Mouse (Mus musculus): ENCODE measurements around the gene Rab11fip4. TPM values are rescaled to one million over a fixed set of nuclear protein-coding genes. Genes with fewer than 3 reads are reported as not detected.

The Rab11fip4 gene
- polyA plus RNA-seq, 1 experiment: 40.8 TPM

DNA sequence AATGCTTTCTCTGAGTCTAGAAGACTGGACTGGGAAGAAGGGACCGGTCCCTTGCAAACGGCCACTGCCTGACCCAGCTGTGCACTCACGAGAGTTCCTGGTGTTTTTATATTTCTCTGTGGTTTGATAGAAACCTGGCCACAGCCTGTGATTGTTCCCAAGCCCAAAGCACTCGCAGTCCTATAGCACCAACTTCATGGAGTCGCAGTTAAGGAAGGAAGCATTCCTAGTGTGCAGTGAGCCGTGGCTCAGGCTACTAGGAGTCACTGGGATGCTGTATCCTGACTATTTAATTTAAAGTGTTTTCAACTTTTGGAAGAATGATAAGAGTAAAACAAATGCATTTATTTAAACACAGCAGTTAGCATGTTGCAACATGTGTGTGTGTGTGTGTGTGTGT is 39.5 kb downstream of the Rab11fip4 start:
- 0 out of 2 replicates have a peak, but pooled peaks cover 3% of the 10 kb centered on the region for H3K4me1 ChIP-seq (ENCODE audit: control insufficient read depth, insufficient read depth, low read length)
- H3K4me3 ChIP-seq (ENCODE audit: insufficient read depth, low read depth, low read length): no peak overlapping the region
- 21% methylated on average over 6 of the region's 6 CpGs for WGBS
- H3K36me3 ChIP-seq (ENCODE audit: control insufficient read depth, insufficient read depth, low read length): no peaks in the 10 kb centered on the region
- no peak for TF ChIP-seq POLR2A (IDR thresholded peaks at IDR 0.05; ENCODE audit: low read depth, low read length)
- no peak for TF ChIP-seq CTCF (conservative IDR thresholded peaks at IDR 0.05; ENCODE audit: insufficient read depth, insufficient read length, low read depth, low read length)
- DNase-seq: peak; percentile 38
- peak overlapping the region; percentile 37 for H3K27ac ChIP-seq (ENCODE audit: insufficient read depth, low read depth, low read length)
- no peaks in the 10 kb centered on the region for H3K27me3 ChIP-seq (replicated peaks; ENCODE audit: control insufficient read depth, insufficient read depth, low read length)

DNA sequence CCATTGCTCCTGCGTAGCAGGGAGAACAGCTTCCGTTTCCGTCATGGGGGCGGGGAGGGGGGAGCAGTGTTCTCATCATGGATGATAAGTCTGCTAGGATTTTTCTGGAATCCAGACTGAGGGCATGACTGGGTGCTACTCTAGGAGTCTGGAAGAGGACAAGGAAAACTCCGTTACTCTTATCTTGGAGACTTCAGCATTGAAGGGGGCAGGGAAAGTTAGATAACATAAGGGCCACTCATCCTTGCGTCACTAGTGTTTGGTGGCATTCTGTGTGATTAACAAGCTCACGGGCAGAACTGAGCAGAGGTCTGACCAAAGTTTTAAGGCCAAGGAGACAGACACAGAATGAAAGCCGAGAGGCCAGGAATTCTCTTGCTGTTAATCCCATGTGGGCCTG is 42.4 kb downstream of the Rab11fip4 start:
- TF ChIP-seq POLR2A (IDR thresholded peaks at IDR 0.05; ENCODE audit: low read depth, low read length): no peak
- no peak for TF ChIP-seq CTCF (conservative IDR thresholded peaks at IDR 0.05; ENCODE audit: insufficient read depth, insufficient read length, low read depth, low read length)
- Histone ChIP-seq H3K27ac (ENCODE audit: insufficient read depth, low read depth, low read length) (no peak overlapping the region), H3K27me3 (replicated peaks; ENCODE audit: control insufficient read depth, insufficient read depth, low read length) (no peaks in the 10 kb centered on the region), H3K36me3 (ENCODE audit: control insufficient read depth, insufficient read depth, low read length) (no peaks in the 10 kb centered on the region), H3K4me3 (ENCODE audit: insufficient read depth, low read depth, low read length) (no peak overlapping the region), H3K4me1 (ENCODE audit: control insufficient read depth, insufficient read depth, low read length) (0 out of 2 replicates have a peak, but pooled peaks cover 3% of the 10 kb centered on the region)
- 89% methylated on average over 8 of the region's 8 CpGs for WGBS
- DNase-seq: no peak

DNA sequence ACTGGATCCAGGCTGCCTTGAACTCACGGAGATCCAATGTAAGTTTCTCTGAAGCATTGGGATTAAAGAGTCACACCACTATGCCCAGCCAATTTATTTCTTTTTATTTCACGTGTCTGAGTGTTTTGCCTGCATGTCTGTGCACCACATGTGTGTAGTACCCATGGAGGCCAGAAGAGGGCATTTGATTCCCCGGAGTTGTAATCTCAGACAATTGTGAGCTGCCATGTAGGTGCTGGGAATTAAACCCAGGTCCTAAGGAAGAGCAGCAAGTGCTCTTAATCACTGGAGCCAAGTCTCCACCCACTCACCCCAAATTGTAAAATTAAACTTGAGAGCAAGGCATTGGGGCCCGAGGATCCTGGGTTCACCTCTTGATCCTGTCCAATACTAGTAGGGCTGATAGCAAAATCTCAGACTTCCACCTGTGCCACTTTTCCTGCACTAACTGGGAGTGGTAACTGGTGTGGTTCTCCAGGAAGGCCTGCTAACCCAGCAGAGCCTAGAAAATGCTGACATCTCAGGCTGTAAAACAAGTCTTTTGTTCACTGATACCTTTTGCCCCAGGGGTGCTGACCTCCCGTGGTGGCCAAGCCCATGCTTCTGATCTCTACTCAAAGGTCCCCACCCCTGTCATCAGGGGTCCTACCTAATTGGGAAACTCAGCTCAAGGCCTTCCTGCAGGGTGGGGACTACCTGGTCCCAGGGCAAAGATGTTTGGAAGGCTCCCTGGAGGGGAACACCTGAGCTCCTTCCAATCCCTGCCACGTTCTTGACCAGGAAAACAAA is 44.8 kb downstream of the Rab11fip4 start:
- H3K4me1 ChIP-seq (ENCODE audit: control insufficient read depth, insufficient read depth, low read length): no peaks in the 10 kb centered on the region
- no peaks in the 10 kb centered on the region for H3K27me3 ChIP-seq (replicated peaks; ENCODE audit: control insufficient read depth, insufficient read depth, low read length)
- no peak overlapping the region for H3K4me3 ChIP-seq (ENCODE audit: insufficient read depth, low read depth, low read length)
- no peaks in the 10 kb centered on the region for H3K36me3 ChIP-seq (ENCODE audit: control insufficient read depth, insufficient read depth, low read length)
- WGBS: 90% methylated on average over 6 of the region's 6 CpGs
- H3K27ac ChIP-seq (ENCODE audit: insufficient read depth, low read depth, low read length): no peak overlapping the region
- DNase-seq: no peak
- no peak for TF ChIP-seq CTCF (conservative IDR thresholded peaks at IDR 0.05; ENCODE audit: insufficient read depth, insufficient read length, low read depth, low read length)

DNA sequence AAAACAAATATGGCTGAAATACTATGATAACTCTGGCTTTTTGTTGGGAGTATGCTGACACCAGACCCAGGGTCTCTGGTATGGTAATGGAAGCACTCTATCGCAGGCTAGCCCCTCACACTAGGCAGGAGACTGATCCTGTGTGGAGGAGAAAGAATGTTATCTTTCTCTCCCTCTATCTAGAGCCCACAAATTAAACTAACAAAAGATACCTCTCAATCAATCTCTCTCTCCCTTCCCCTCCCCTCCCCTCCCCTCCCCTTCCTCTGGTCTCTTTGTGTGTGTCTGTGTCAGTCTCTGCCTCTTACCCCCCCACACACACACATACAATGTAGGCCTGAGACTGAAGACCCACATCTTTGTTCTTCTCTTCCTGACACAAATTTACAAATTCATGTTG is 45.5 kb downstream of the Rab11fip4 start:
- Histone ChIP-seq H3K27me3 (replicated peaks; ENCODE audit: control insufficient read depth, insufficient read depth, low read length) (no peaks in the 10 kb centered on the region), H3K4me1 (ENCODE audit: control insufficient read depth, insufficient read depth, low read length) (no peaks in the 10 kb centered on the region), H3K27ac (ENCODE audit: insufficient read depth, low read depth, low read length) (no peak overlapping the region), H3K36me3 (ENCODE audit: control insufficient read depth, insufficient read depth, low read length) (no peaks in the 10 kb centered on the region), H3K4me3 (ENCODE audit: insufficient read depth, low read depth, low read length) (no peak overlapping the region)
- WGBS: 100% methylated on average over 1 of the region's 1 CpGs
- TF ChIP-seq POLR2A (IDR thresholded peaks at IDR 0.05; ENCODE audit: low read depth, low read length) (no peak), CTCF (conservative IDR thresholded peaks at IDR 0.05; ENCODE audit: insufficient read depth, insufficient read length, low read depth, low read length) (no peak)
- no peak for DNase-seq

DNA sequence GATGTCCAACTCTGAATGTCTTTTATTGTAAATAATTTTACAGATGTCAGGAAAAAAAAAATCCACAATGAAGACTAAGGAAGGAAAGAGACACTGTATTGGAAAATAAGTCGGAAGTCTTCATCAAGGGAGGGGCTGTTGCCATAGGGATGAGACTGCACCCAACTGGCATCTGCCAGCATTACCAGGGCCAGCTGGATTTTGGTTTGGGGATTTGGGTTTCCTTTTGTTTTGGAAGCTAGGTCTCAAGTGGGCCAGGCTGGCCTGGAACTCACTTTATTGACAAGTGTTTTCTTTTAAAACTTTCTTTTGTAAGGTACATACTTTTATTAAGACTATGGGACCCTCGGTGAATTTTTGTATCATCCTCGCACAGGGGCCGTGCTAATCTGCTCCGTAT is 47.7 kb downstream of the Rab11fip4 start:
- peaks cover 7% of the 10 kb centered on the region for H3K4me1 ChIP-seq (ENCODE audit: control insufficient read depth, insufficient read depth, low read length)
- TF ChIP-seq POLR2A (IDR thresholded peaks at IDR 0.05; ENCODE audit: low read depth, low read length) (no peak), CTCF (conservative IDR thresholded peaks at IDR 0.05; ENCODE audit: insufficient read depth, insufficient read length, low read depth, low read length) (no peak)
- DNase-seq: no peak
- no peaks in the 10 kb centered on the region for H3K36me3 ChIP-seq (ENCODE audit: control insufficient read depth, insufficient read depth, low read length)
- no peak overlapping the region for H3K4me3 ChIP-seq (ENCODE audit: insufficient read depth, low read depth, low read length)
- H3K27ac ChIP-seq (ENCODE audit: insufficient read depth, low read depth, low read length): no peak overlapping the region
- WGBS: 94% methylated on average over 5 of the region's 5 CpGs
- no peaks in the 10 kb centered on the region for H3K27me3 ChIP-seq (replicated peaks; ENCODE audit: control insufficient read depth, insufficient read depth, low read length)

DNA sequence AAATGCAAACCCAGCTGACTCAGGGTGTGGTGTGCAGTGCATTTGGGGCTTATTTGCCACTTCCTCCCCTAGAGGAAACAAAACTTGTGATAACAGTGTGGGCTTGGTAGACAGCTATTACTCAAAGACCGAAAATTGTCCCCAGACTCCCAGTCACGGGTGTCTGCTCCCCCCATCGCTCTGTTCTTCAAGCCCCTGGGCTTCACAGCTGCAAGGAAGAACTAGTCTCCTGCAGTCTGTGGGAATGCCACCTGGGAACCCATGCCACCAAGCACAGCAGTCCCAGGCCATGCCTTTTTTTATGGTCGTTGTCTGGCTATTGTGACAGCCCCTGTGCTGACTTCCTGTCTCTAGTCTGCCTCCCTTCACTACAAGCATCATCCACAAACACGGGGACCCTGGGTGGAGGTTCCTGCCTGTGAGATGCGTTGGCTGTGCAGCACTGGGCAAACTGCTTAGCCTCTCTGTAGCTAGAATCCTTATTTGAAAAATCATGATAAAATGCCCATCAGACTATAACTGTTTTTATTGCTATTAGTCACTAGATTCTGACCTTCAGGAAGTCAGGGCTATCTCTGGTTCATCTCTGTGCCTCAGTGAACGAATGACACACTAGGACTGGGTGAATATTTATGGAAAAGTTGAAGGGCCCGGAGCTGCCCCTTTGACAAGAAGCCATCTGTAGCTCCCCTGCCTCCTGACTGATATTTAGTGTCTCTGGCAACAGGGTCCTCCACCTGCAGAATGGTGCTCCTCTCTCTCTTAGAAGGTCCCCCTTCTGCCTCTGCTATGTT is 50.1 kb downstream of the Rab11fip4 start:
- H3K27ac ChIP-seq (ENCODE audit: insufficient read depth, low read depth, low read length): no peak overlapping the region
- no peaks in the 10 kb centered on the region for H3K36me3 ChIP-seq (ENCODE audit: control insufficient read depth, insufficient read depth, low read length)
- H3K4me3 ChIP-seq (ENCODE audit: insufficient read depth, low read depth, low read length): no peak overlapping the region
- TF ChIP-seq POLR2A (IDR thresholded peaks at IDR 0.05; ENCODE audit: low read depth, low read length) (no peak), CTCF (conservative IDR thresholded peaks at IDR 0.05; ENCODE audit: insufficient read depth, insufficient read length, low read depth, low read length) (no peak)
- peaks cover 30% of the 10 kb centered on the region for H3K4me1 ChIP-seq (ENCODE audit: control insufficient read depth, insufficient read depth, low read length)
- H3K27me3 ChIP-seq (replicated peaks; ENCODE audit: control insufficient read depth, insufficient read depth, low read length): no peaks in the 10 kb centered on the region
- WGBS: 50% methylated on average over 8 of the region's 8 CpGs
- DNase-seq: no peak

DNA sequence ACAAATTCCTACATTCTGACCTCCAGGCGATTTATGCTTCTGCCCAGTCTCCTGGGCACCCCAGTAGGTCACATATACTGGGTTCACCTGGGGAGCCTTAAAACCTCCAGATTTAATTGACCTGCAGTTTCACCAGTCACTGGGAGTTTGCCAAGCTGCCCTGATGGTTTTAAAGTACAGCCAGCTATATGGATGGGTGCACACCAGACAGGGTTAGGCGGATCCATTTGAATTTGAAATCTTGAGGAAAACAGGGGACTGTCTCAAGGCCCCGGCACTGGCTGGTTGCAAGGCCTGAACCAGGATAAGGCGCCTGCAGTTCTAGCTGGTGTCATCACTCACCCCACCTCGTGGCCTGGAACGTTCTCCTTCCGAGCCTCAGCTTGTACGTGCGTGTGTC is 52.7 kb downstream of the Rab11fip4 start:
- peak; percentile 93 for DNase-seq
- WGBS: 37% methylated on average over 9 of the region's 9 CpGs
- Histone ChIP-seq H3K36me3 (ENCODE audit: control insufficient read depth, insufficient read depth, low read length) (no peaks in the 10 kb centered on the region), H3K4me1 (ENCODE audit: control insufficient read depth, insufficient read depth, low read length) (peaks cover 51% of the 10 kb centered on the region), H3K27ac (ENCODE audit: insufficient read depth, low read depth, low read length) (peak overlapping the region; percentile 41), H3K27me3 (replicated peaks; ENCODE audit: control insufficient read depth, insufficient read depth, low read length) (no peaks in the 10 kb centered on the region), H3K4me3 (ENCODE audit: insufficient read depth, low read depth, low read length) (no peak overlapping the region)
- TF ChIP-seq POLR2A (IDR thresholded peaks at IDR 0.05; ENCODE audit: low read depth, low read length): no peak
- no peak for TF ChIP-seq CTCF (conservative IDR thresholded peaks at IDR 0.05; ENCODE audit: insufficient read depth, insufficient read length, low read depth, low read length)
